Mouse (Mus musculus): Measurements from ENCODE around the gene Sema4g.

Sema4g gene

DNA sequence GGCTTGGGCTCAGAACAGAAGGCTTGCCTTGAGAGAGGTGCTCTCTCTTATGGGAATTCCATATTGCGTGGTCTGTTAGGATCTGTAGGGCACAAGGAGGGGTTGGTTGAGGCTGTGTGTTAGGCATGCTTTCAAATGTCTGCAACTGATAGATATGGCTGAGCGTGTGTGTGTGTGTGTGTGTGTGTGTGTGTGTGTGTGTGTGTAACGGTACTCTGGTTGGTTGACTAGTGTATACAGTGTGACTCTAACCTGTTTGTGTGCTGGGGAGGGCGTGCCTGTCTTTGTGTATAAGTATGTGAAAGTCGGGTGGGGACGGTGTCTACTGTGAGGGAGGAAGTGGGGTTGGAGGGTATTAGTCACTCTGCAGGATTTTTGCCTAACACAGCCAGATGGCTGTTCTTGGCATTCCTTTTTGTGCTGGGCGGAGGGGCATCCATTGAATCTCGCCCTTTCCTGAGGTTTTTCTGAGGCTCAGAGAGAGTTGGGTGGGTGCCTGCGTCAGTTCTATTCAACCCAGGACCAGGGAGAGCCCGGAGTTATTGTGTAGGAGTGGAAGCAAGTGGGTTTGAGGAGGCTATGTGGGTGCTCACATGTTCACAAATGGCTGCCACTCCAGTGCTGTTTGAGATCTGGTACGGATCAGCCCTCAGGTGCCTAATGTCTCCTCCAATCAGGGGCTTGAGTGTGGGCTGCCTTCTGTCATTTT lies 59.2 kb downstream of the Sema4g start:
- DNase-seq (ENCODE audit: extremely low read depth, insufficient read length, low spot score) = peak; percentile 76

DNA sequence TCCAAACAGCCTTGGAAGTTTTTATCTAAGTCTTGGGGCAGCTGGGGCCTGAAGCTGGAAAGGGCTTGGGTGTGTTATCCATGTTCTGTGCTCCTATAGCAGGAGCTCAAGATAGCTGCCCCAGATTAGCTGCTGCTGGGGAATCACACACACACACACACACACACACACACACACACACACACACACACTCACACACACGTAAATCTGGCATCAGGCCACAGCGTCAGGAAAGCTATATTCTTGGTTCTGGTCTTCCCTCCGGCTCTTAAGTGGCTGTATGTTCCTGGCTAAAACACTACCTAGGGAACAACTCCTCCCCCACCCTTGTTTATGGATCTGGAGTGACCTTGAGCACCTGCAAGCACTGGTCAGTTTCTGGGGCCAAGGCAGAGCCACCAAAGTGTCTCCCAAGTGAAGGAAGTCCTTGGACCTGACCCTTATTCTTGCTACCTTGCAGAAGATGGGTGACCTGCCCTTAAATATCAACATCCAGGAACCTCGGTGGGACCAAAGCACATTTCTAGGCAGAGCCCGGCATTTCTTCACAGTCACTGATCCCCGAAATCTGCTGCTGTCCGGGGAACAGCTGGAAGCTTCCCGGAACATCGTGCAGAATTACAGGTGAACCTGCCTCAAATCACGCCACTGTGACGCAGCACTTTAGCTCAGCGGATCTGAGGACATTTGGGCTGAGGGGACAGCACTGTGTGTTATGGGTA lies 59.9 kb downstream of the Sema4g start:
- no peak for DNase-seq (ENCODE audit: extremely low read depth, insufficient read length, low spot score)

DNA sequence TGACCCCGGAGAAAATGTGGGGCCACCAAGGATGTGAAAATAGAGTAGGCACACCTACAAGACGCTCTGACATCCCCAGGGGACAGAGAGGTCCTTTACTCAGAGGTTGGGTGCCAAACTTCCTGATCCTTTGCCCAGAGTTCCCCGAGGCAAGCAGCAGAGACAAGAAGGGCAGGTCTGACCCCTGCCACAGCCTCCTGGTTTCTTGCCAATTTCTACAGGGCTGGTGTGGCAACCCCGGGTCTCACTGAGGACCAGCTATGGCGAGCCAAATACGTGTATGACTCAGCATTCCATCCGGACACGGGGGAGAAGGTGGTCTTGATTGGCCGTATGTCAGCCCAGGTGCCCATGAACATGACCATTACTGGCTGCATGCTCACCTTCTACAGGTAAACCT lies 60.6 kb downstream of the Sema4g start:
- peak; percentile 58 for DNase-seq (ENCODE audit: extremely low read depth, insufficient read length, low spot score)
